Mouse (Mus musculus): Measurements from ENCODE around the gene Cep63. TPM values are rescaled to one million over a fixed set of nuclear protein-coding genes. Genes with fewer than 3 reads are reported as not detected.

Gene Cep63
- total RNA-seq (2021): 10 to 100 TPM; 41.8 to 47.9 TPM
- long read RNA-seq, experiment 1, full-length matches to known transcripts: 14 of 27 reads
- long read RNA-seq, experiment 1, partial matches to known transcripts: 2 of 27 reads
- long read RNA-seq, experiment 1, other reads (novel, unspliced or antisense): 11 of 27 reads
- long read RNA-seq, experiment 2, full-length matches to known transcripts: 29 of 49 reads
- long read RNA-seq, experiment 2, partial matches to known transcripts: 6 of 49 reads
- long read RNA-seq, experiment 2, other reads (novel, unspliced or antisense): 14 of 49 reads

GRCm38 (mm10) chr9:102625983-102626838 is at the start of gene Cep63, which contains the start of gene Anapc13:
TSS of gene Cep63 (minus strand) at chr9:102626534.
TSS of gene Anapc13 (plus strand) at chr9:102626296.
- DNase-seq (ENCODE audit: low spot score in 2 of 2): peak; percentile 93 to 96

DNA sequence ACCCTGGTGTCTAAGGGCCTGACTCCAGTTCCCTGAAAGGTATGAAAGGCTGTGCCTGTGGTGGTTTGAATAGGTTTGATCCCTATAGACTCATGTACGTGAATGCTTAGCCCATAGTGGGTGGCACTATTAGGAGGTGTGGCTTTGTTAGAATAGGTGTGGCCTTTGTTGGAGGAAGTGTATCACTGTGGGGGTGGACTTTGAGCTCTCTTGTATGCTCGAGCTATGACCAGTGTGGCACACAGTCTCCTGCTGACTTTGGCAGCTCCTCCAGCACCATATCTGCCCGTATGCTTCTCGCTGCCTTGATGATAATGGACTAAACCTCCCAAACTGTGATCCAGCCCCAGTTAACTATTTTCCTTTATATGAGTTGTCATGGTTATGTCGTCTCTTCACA is 49.6 kb upstream of the Cep63 start:
- DNase-seq (ENCODE audit: low spot score in 2 of 2): no peak

DNA sequence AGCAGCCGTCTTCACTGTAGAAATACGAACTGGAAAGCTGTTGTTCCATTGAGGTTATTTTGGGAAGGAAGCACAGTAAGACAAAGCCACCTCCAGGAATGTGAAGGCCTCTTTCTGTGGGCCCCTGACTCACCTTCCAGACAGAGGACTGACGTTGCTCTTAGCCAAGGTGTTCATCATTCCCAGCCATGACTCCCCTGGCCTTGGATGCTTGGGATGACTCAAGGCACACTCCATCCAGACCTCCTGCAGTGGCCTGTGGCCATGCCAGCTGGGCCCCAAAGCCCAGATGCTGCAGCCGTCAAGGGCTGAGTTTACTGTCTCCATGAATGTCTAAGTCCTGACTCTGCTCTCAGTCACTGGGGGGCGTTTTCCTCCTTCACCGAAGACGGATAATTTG is 47.0 kb upstream of the Cep63 start:
- DNase-seq (ENCODE audit: low spot score in 2 of 2): no peak

DNA sequence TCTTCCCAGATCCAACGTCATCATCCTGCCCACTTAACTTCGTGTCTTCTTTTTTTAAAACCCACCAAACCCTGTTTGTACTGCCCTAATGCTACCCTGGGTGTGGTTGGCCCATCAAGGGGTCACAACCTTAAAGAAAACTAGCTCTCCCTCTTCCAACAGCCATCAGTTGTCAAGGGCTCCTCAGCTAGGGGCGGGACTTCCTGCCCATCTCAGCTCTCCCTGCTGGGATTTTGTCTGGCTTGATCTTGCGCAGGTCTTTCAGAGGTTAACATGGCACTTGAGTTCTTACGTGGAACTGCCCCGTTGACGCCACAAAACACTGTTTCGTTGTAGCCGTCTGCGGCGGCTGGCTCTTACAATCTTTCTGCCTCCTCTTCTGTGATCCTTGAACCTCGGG is 42.6 kb upstream of the Cep63 start:
- no peak for DNase-seq (ENCODE audit: low spot score in 2 of 2)

GRCm38 (mm10) chr9:102668115-102668514 is 41.8 kb upstream of the Cep63 start:
- no peak for DNase-seq (ENCODE audit: low spot score in 2 of 2)

GRCm38 (mm10) chr9:102656355-102657095 is 30.2 kb upstream of the Cep63 start:
- no peak for DNase-seq (ENCODE audit: low spot score in 2 of 2)

DNA sequence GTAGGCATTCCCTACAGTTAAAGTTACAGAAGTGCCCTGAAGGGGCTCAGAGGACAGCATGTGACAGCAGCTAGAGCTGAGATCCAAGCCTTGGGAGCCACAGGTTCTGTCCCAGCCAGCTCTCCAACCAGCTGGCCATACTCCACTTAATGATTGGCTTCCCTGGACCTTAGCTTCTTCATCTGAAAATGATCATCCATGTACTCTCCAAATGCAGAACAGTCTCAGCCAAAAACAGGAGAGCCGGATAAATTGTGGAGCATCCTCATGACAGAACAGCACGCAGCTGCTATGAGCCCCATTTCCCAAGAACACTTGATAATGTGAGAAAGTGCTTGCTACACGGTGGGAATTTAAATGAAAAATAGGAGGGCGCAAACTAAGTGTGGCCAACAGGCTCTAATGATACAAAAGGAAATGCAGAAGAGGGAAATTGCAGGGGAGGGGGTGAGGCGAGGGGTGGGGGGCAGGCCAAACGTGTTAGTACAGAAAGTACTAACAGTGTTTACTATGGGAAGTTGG is 24.9 kb upstream of the Cep63 start:
- DNase-seq (ENCODE audit: low spot score in 2 of 2): no peak

- no peak for DNase-seq (ENCODE audit: low spot score in 2 of 2)
These were observed 24.3 kb upstream of the Cep63 start for GRCm38 (mm10) chr9:102650637-102651036.

GRCm38 (mm10) chr9:102649917-102650527 is 23.7 kb upstream of the Cep63 start:
- no peak for DNase-seq (ENCODE audit: low spot score in 2 of 2)

DNA sequence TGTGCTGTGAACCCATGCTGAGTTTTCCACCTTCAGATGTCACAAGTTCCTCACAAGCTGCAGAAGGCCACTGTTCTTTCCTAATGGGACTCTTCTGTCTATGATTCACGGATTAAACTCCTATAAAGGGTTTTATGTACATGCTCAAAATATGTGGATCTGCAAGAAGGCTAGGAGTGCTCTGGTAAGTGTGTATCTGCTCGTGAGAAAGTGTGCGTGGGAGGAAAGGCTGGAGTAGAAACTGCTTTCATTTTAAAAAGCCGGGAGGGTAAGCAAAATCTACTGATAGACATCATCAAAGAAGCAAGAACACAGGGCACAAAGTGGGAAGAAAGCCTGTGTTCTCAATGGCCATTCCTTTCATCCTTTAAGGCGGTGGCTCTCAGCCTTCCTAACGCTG is 20.7 kb upstream of the Cep63 start:
- DNase-seq (ENCODE audit: low spot score in 2 of 2): no peak

- DNase-seq (ENCODE audit: low spot score in 2 of 2): no peak
These were observed 18.9 kb upstream of the Cep63 start for GRCm38 (mm10) chr9:102645119-102645695.

DNA sequence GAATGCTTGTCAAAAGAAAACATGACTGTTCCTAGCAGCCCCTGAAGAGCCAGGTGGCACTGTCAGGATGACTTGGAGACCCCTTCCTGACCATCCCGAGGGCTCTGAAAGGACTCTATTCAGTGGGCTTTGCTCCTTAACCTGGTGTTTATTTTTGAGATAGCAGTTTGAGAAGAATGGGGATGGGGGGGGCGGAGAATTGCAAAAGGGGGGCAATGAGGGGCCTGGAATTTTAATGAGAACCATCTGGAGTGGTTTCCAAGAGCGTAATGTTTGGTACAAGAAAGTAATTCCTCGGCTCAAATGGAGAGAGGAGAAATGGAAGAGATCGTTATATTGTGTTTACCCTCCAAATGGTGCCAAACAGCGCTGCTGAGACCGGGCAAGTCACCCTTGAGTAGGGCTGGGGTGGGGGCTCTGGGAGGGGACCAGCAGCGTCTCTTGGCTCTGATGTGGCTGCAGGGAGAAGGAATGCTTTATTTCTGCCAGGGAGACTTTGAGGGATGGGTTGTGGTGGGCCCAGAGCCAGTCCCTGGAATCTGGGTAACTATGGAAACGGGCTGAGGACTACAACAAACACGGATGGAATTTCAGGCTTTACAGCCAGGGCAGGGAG is 17.3 kb upstream of the Cep63 start:
- DNase-seq (ENCODE audit: low spot score in 2 of 2): no peak

DNA sequence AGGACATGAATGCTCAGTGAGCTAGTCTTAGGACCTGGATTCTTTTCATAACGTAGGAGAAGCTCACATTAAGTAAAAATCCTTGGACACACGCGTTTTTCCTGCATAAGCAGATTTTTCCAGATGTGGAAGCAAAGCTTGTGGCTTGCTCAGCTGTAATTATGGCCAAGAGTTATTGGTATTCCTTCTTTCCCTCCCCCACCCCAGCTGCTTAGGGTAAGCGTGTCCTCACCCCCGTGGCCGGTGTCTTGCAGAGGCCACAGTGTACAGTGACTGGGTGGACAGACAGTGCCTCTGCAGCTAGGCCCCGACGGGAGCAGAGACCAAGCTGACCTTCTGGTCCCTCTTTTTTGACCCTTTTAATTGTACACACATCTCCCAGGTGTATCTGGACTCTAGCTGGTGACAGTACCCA is 16.7 kb upstream of the Cep63 start:
- no peak for DNase-seq (ENCODE audit: low spot score in 2 of 2)

DNA sequence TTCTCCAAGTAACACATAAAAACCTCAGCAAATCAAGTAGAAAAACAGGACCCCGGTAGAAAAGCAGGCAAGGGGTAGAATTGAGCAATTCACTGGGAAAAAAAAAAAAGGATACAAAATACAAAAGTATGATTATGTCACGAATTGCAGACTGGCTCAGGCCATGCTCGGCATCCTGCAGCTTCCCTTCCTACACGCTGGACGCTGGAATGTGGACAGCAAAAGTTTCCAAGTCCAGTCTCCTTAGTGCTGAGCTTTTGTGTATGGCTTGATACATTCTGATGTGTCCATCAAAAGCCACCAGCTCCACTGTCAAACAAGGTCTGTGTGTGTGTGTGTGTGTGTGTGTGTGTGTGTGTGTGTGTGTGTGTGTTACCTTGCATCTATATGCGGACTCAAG is 15.2 kb upstream of the Cep63 start:
- no peak for DNase-seq (ENCODE audit: low spot score in 2 of 2)

DNA sequence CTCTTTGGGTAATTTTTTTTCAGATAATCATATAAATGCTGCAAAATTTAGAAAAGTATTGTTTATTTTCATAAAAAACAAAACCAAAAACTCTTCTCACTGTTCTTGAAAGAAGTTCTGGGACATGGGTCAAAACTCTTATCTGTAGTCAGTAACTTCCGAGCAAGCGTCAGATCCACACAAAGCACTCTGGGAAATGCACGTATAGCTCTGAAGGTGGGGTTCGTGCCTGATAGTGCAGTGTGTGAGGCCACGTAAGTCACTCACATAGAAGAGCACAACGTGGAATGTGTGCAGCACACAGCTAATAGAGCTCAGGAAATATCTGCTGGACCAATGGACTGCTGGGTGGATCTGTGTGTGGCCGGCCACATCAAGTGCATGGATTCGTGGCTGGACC is 13.2 kb upstream of the Cep63 start:
- DNase-seq (ENCODE audit: low spot score in 2 of 2): no peak

GRCm38 (mm10) chr9:102638963-102639362 is 12.6 kb upstream of the Cep63 start:
- no peak for DNase-seq (ENCODE audit: low spot score in 2 of 2)

DNA sequence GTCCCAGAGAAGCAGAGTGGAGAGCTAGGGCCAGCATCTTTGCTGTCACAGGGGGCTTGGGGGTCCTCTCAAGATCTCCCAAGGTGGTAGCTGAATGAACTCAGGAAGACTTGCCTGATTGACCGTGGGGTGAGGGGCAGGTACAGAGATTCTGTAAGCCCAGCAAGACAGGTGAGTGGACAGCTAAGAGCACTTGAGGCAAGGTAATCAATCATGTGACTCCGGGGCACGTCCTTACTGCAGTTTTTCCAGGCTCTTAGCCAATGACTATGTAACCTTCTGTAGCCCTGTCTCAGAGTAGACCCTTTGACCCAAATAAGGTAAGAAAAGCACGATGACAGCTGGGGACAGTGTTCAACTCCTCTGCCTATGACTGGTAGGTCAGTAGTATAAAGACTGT is 10.8 kb upstream of the Cep63 start:
- no peak for DNase-seq (ENCODE audit: low spot score in 2 of 2)

DNA sequence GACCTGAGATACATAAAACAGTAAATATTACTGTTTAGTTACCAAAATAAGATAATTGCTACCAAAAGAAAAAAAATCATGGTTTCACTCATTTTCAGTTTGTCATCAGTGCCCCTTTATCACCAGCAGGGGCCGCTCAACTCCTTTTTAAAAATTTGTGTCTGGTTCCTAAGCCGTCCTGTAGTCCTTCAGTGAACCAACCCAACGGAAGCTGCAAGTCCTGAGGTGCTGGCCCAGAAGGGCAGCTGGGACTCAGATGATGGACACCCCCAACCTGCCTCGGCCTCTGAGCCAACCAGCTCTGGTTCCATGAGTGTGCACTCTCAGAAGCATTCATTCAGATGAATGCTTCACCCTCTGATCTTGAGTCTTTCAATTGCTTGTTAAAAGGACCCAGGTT is 10.2 kb upstream of the Cep63 start:
- DNase-seq (ENCODE audit: low spot score in 2 of 2): peak in 1 of 2 experiments; percentile 34

GRCm38 (mm10) chr9:102634453-102634852 is 8.1 kb upstream of the Cep63 start:
- no peak for DNase-seq (ENCODE audit: low spot score in 2 of 2)

DNA sequence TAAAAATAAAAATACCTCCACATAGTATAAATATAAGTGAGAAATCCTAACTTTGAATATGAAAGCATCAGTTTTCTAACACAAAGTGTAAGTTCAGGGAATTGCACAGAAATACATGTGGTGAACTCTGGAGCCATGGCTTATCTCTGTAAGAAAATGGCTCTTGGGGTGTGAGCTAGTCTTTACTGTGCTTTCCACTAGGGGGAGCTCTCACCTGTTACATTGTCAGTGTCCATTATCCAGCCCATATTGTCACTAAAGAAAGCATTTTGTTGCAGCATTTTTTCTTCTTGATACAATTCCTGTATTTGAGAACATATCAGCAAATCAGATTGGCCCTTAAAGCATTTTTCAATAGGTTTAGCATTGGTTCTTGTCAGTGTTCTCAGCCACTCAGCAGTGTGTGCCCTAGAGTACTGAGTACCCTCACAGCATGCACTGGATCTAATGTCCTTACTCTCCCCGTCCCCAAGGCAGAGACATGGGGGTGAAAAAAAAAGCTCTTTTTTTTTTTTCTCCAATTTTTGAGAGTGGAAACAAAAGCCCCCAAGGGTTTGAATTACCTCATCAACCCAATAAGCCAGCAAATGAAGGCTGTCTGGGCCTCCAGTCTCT is 6.7 kb upstream of the Cep63 start:
- DNase-seq (ENCODE audit: low spot score in 2 of 2): peak in 1 of 2 experiments; percentile 29
